Mouse (Mus musculus) kidney, adult 2 months (tissue): ENCODE results near the gene Ano8.

Source experiments
- CTCF ChIP-seq: fragments of 200-500 bp; conservative IDR thresholded peaks from 2 replicates; pipeline ENCODE4 v1.5.1; 2011; ENCODE audit warnings: low read depth, mild to moderate bottlenecking, control low read depth, low read length, moderate library complexity, mixed read lengths; ENCODE audit not compliant: insufficient read depth, insufficient read length
- POLR2A ChIP-seq: fragments of 200-500 bp; IDR thresholded peaks from one replicate; pipeline ENCODE4 v1.6.1; 2011; ENCODE audit warnings: low read depth, low read length, control low read depth

DNA sequence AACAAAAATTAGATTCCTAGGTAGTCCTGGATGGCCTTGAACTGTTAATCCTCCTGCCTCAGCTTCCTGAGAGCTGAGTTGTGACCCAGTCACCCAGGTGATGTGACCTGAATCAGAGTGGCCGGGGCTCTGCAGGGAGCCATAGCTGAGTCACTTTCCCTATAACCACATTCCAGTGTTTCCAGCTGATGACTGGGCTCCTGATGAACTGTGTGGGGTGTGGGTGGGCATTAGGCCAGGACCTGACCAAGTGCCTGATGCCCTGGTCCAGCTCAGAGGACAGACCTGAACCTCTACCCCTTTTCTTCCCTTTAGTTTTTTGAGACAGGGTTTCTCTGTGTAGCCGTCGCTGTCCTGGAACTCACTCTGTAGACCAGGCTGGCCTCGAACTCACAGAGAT lies 19.6 kb upstream of the Ano8 start:
- no peak for TF ChIP-seq CTCF
- no peak for TF ChIP-seq POLR2A
